Mouse (Mus musculus): ENCODE measurements around the gene Skap2.

- no peak for TF ChIP-seq CTCF (IDR thresholded peaks at IDR 0.05; ENCODE audit: control insufficient read depth, insufficient read depth, insufficient replicate concordance, low read depth, low read length)
- no peak for TF ChIP-seq POLR2A (IDR thresholded peaks at IDR 0.05; ENCODE audit: control insufficient read depth, low read depth, low read length)
Observed at GRCm38 (mm10) chr6:51851544-51851943, 160.8 kb downstream of the Skap2 start.

All from testis, adult 2 months (tissue).